Mouse (Mus musculus): ENCODE data around the gene Msmp. TPM values are rescaled to one million over a fixed set of nuclear protein-coding genes. Genes with fewer than 3 reads are reported as not detected.

Gene Msmp
- 0.77 and 1.5 TPM in 2 replicates for polyA plus RNA-seq (2015; fragmentation: Nextera tagmentation; extraction: Ambion mirVana)

DNA sequence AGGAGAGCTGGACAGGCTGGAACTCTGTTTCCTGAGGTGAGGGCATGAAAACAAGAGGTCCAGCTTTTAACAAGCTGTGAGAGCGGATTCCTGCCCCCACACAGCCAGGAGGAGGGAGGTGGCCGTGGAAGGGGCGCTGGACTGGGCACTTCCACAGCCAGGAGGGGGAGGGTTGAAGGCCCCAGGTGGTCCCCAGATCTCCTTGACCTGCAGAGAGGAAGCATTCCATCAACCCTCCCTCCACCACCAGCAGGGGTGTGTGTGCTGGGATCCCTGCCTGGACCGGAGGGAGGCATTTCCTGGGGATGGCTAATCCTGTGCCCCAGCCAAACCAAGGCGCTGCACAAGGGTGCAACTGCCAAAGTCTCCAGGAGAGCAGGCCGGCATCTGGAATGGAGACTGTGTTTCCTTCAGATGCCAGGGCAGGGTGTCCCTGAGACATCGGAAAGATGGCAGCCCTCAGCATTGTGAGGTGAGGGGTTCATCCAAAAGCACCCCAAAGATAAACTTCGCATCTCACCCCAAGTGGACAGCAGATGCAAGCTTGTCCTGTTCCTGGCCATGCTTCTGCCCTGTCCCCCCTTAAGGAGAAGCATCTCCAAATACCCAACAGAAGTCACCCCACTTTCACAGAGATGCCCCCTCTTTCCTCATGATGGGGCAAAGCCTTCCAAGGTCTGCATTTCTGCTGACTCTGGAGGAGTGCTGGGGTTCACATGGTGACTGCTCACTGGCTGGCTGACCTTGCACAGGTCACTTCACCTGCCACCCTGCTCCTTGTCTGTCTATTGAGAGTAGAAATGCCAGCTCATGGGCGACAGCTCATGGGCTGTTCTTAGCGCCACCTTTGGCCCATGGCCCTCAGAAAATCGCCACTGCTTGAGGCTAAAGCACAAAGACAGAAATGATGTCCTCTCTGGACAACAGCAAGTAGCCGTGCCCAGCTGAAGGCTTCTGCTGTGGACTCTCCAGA is at the start of gene Msmp:
TSS of gene Msmp (minus strand) at position 51 of the 973 bp plus-strand sequence.
- peaks cover 36% of the 10 kb centered on the region for H3K36me3 ChIP-seq
- H3K4me3 ChIP-seq: no peak within 1 kb of the TSS
- H3K4me2 ChIP-seq: no peak within 1 kb of the TSS
- H3K9me3 ChIP-seq: no peaks in the 10 kb centered on the region
- WGBS: 57% methylated on average over 12 of the region's 12 CpGs
- no peaks in the 10 kb centered on the region for H3K27me3 ChIP-seq
- ATAC-seq (ENCODE audit: borderline replicate concordance, extremely low read depth, low FRiP score, low TSS enrichment): no peak
- H3K9ac ChIP-seq: no peak within 1 kb of the TSS
- H3K27ac ChIP-seq: no peak within 1 kb of the TSS
- H3K4me1 ChIP-seq: peaks cover 5% of the 10 kb centered on the region

DNA sequence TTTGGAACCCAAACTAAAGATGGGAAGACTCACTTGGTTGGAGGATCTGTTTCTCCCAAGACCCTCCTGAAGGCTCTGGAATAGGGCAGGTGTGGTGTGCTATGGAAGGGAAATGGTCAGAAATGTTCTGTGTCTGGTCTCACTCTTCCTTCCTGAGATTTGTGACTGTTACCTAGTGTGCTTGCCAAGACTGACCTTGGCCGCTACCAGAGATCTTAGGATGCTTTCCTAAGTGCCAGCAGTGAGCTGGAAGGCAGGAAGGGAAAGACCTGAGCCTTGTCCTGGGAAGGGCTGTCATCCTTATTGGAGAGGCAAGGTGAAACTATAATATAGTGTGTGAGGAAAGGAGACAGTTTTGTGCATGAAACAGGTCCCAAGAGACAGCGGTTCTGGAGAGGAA is 49.4 kb upstream of the Msmp start:
- H3K4me3 ChIP-seq: no peak overlapping the region
- 84% methylated on average over 2 of the region's 2 CpGs for WGBS
- H3K9me3 ChIP-seq: no peaks in the 10 kb centered on the region
- no peak for ATAC-seq (ENCODE audit: borderline replicate concordance, extremely low read depth, low FRiP score, low TSS enrichment)
- H3K27me3 ChIP-seq: no peaks in the 10 kb centered on the region
- H3K36me3 ChIP-seq: no peaks in the 10 kb centered on the region
- no peak overlapping the region for H3K4me2 ChIP-seq
- no peak overlapping the region for H3K27ac ChIP-seq
- H3K9ac ChIP-seq: no peak overlapping the region
- H3K4me1 ChIP-seq: peaks cover 29% of the 10 kb centered on the region

- no peak for ATAC-seq (ENCODE audit: borderline replicate concordance, extremely low read depth, low FRiP score, low TSS enrichment)
These were observed 49.0 kb upstream of the Msmp start for GRCm38 (mm10) chr4:43633296-43633695.

DNA sequence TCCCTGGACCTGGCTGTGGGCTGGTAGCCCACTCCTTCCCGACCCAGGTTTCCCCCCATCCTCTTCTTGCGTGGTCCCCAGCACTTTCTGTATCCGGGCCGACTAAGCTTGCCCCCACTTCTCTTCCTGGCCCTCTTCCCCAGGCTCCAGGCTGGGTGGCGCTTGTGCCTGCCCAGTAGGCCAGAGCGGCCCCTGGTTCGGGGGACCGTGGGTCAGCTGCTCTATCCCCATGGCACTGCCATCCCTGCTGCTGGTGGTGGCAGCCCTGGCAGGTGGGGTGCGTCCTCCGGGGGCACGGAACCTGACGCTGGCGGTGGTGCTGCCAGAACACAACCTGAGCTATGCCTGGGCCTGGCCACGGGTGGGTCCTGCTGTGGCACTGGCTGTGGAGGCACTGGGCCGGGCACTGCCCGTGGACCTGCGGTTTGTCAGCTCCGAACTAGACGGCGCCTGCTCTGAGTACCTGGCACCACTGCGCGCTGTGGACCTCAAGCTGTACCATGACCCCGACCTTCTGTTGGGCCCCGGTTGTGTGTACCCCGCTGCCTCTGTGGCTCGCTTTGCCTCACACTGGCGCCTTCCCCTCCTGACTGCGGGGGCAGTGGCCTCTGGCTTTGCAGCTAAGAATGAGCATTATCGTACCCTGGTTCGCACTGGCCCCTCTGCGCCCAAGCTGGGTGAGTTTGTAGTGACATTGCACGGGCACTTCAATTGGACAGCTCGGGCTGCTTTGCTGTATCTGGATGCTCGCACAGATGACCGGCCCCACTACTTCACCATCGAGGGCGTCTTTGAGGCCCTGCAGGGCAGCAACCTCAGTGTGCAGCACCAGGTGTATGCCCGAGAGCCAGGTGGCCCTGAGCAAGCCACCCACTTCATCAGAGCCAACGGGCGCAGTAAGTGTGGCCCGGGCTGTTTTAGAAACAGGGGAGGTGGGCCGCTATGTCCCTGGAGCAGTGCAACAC is 47.9 kb upstream of the Msmp start:
- peak overlapping the region; percentile 94 for H3K4me2 ChIP-seq
- ATAC-seq (ENCODE audit: borderline replicate concordance, extremely low read depth, low FRiP score, low TSS enrichment): peak; percentile 16; the same call in 1 of the 2 replicates
- H3K9me3 ChIP-seq: no peaks in the 10 kb centered on the region
- peaks cover 29% of the 10 kb centered on the region for H3K4me1 ChIP-seq
- H3K9ac ChIP-seq: peak overlapping the region; percentile 87
- no peaks in the 10 kb centered on the region for H3K36me3 ChIP-seq
- no peaks in the 10 kb centered on the region for H3K27me3 ChIP-seq
- H3K27ac ChIP-seq: no peak overlapping the region
- peak overlapping the region; percentile 75 for H3K4me3 ChIP-seq
- 46% methylated on average over 42 of the region's 42 CpGs for WGBS

More at GRCm38 (mm10) chr4:43633296-43633695, 49.0 kb upstream of the Msmp start:
- H3K9me3 ChIP-seq: no peaks in the 10 kb centered on the region
- H3K36me3 ChIP-seq: no peaks in the 10 kb centered on the region
- peak overlapping the region; percentile 94; the same call in 1 of the 2 replicates for H3K4me2 ChIP-seq
- H3K9ac ChIP-seq: no peak overlapping the region
- H3K4me1 ChIP-seq: peaks cover 29% of the 10 kb centered on the region
- H3K4me3 ChIP-seq: no peak overlapping the region
- H3K27ac ChIP-seq: no peak overlapping the region
- H3K27me3 ChIP-seq: no peaks in the 10 kb centered on the region
- 83% methylated on average over 8 of the region's 8 CpGs for WGBS

DNA sequence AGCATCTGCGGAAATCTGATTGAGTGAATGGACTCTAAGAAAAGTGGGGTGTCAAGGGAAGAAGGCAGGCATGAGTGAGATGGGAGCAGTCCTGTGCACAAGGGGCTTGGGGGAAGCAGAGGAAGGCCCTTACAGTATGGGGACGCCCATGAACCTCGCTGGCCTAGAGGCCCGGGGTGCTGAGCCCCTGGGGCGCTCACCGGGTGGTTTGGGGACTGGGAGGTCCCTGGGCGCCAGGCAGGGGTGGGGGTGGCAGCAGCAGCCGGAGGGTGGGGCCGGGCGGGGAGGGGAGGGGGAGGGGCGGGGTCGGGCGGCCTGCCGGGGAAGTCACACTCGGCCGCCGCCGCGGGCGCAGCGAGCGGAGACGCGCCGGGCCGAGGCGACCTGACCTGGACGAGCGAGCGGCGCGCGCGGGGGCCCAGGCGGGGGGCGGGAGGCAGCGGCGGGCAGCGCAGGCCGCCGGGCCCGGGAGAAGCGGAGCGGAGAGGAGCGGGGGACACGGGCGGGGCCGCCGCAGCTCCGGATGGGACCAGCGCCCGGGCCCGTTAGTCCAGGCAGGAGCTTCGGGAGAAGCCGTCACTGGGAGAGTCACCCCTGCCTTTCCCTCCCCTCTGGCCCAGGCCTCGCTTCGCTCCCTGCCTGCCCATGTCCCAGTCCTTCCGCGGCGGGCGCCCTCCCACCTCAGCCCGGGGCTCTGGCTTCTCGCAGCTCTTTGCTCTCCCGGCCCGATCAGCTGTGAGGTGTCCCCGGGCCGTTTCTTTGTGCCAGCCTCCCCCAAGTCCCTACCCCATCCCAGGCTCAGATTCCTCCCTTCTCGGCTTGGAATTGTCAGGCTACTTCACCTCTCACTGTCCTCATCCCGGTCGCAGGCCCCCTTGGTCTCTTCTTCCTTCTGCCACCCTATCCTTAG is 47.0 kb upstream of the Msmp start, which contains the start of gene Npr2:
TSS of gene Npr2 (plus strand) at position 890 of the 910 bp plus-strand sequence.
- H3K4me2 ChIP-seq: peak within 1 kb of the TSS; percentile 94
- H3K9me3 ChIP-seq: no peaks in the 10 kb centered on the region
- H3K4me3 ChIP-seq: peak within 1 kb of the TSS; percentile 75
- peak within 1 kb of the TSS; percentile 78 for H3K27ac ChIP-seq
- 2% methylated on average over 20 of the region's 70 CpGs for WGBS
- no peaks in the 10 kb centered on the region for H3K36me3 ChIP-seq
- H3K27me3 ChIP-seq: no peaks in the 10 kb centered on the region
- ATAC-seq (ENCODE audit: borderline replicate concordance, extremely low read depth, low FRiP score, low TSS enrichment): peak; percentile 70
- peak within 1 kb of the TSS; percentile 87 for H3K9ac ChIP-seq
- peaks cover 29% of the 10 kb centered on the region for H3K4me1 ChIP-seq

DNA sequence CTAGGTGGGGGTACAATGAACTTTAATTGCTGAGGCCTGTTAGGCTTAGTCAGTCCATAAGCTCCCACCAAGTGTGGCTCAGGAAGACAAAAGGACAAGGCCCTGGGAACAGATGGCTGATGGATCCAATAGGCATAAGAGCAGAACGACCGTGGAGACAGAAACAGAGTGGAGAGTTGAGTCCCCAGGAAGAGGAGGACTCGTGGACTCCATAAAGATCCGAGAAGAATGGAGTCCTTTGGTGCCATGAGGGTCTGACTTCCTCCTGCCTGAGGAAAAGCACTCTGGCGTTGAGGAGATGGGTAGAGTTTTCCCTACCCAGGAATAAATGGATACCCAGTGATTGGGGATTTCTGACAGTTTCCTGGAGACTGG is 46.4 kb upstream of the Msmp start:
- H3K9ac ChIP-seq: 0 out of 2 replicates have a peak overlapping the region, but pooled peaks have one; percentile 87
- no peaks in the 10 kb centered on the region for H3K9me3 ChIP-seq
- peak overlapping the region; percentile 75 for H3K4me3 ChIP-seq
- H3K4me1 ChIP-seq: peaks cover 29% of the 10 kb centered on the region
- 25% methylated on average over 5 of the region's 5 CpGs for WGBS
- H3K27ac ChIP-seq: peak overlapping the region; percentile 78
- peak overlapping the region; percentile 94 for H3K4me2 ChIP-seq
- no peaks in the 10 kb centered on the region for H3K27me3 ChIP-seq
- ATAC-seq (ENCODE audit: borderline replicate concordance, extremely low read depth, low FRiP score, low TSS enrichment): no peak
- no peaks in the 10 kb centered on the region for H3K36me3 ChIP-seq

- Histone ChIP-seq H3K4me3 (no peak overlapping the region), H3K4me2 (peak overlapping the region; percentile 29), H3K9ac (peak overlapping the region; percentile 20; the same call in 1 of the 2 replicates), H3K4me1 (peaks cover 29% of the 10 kb centered on the region), H3K36me3 (no peaks in the 10 kb centered on the region), H3K27me3 (no peaks in the 10 kb centered on the region), H3K9me3 (peaks cover 5% of the 10 kb centered on the region), H3K27ac (peak overlapping the region; percentile 78)
- WGBS: 6% methylated on average over 5 of the region's 5 CpGs
- ATAC-seq (ENCODE audit: borderline replicate concordance, extremely low read depth, low FRiP score, low TSS enrichment): peak; percentile 20; the same call in 1 of the 2 replicates
These were observed 45.8 kb upstream of the Msmp start for GRCm38 (mm10) chr4:43630030-43630581.

DNA sequence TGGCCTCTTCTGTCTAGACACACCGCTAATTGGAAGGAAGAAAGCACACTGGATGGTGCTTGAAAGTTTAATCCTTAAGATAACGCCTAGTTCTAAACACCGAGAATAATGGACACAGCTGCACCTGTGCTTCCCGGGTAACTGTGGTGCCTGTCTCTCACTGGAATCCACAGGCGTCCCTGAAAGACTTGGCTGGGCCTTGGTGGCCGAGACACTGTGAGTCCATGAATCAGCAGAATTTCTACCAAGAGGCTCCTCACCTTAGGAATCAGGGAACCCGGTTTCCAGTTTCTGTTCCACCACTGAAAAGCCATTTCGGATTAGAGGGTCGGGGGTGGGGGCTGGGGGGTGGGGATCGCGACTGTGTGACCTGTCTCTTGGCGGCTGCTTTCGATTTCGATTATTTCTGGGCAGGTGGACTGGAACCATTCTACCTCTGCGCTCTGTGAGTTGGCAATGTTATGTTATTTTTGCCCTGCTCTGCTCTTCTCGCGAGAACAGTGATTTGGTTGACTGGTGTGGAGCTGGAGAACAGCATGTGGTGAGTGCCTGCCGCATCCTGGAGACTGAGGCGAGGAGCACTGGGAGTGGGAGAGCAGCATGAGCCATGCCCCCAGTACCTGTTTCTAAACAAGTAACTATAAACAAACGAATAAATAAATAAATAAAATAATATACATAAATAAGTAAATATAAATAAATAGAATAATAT is 45.0 kb upstream of the Msmp start:
- H3K4me3 ChIP-seq: no peak overlapping the region
- no peaks in the 10 kb centered on the region for H3K27me3 ChIP-seq
- H3K4me2 ChIP-seq: no peak overlapping the region
- H3K9me3 ChIP-seq: peaks cover 10% of the 10 kb centered on the region
- H3K36me3 ChIP-seq: no peaks in the 10 kb centered on the region
- H3K4me1 ChIP-seq: peaks cover 29% of the 10 kb centered on the region
- no peak overlapping the region for H3K27ac ChIP-seq
- H3K9ac ChIP-seq: no peak overlapping the region
- ATAC-seq (ENCODE audit: borderline replicate concordance, extremely low read depth, low FRiP score, low TSS enrichment): no peak
- 44% methylated on average over 20 of the region's 20 CpGs for WGBS

GRCm38 (mm10) chr4:43620146-43620778 is 36.0 kb upstream of the Msmp start:
- H3K9me3 ChIP-seq: peaks cover 6% of the 10 kb centered on the region
- no peaks in the 10 kb centered on the region for H3K27me3 ChIP-seq
- H3K4me3 ChIP-seq: no peak overlapping the region
- H3K4me1 ChIP-seq: no peaks in the 10 kb centered on the region
- 60% methylated on average over 4 of the region's 4 CpGs for WGBS
- H3K27ac ChIP-seq: no peak overlapping the region
- H3K9ac ChIP-seq: no peak overlapping the region
- H3K4me2 ChIP-seq: no peak overlapping the region
- ATAC-seq (ENCODE audit: borderline replicate concordance, extremely low read depth, low FRiP score, low TSS enrichment): no peak
- H3K36me3 ChIP-seq: no peaks in the 10 kb centered on the region

All from lung, embryonic 15.5 days (tissue).